Mouse (Mus musculus) erythroblast, embryonic 14.5 days (primary cell): ENCODE measurements around the gene Numa1. TPM values are rescaled to one million over a fixed set of nuclear protein-coding genes. Genes with fewer than 3 reads are reported as not detected.

Source experiments
- H3K27me3 ChIP-seq: 2 replicates; pipeline ENCODE4 v1.6.1; 2012; ENCODE audit warnings: inconsistent platforms; ENCODE audit not compliant: control insufficient read depth
- H3K36me3 ChIP-seq: 2 replicates; pipeline ENCODE4 v1.6.1; 2012; ENCODE audit warnings: mild to moderate bottlenecking, inconsistent platforms; ENCODE audit not compliant: control insufficient read depth
- H3K4me1 ChIP-seq: 2 replicates; pipeline ENCODE4 v1.6.1; 2012; ENCODE audit warnings: inconsistent platforms; ENCODE audit not compliant: control insufficient read depth
- H3K4me3 ChIP-seq: replicated peaks from 2 replicates; pipeline ENCODE3; 2012; ENCODE audit warnings: moderate library complexity, mild to moderate bottlenecking, inconsistent platforms
- H3K9me3 ChIP-seq: 2 replicates; pipeline ENCODE4 v1.6.1; 2012; ENCODE audit warnings: low read length, inconsistent platforms, mixed read lengths; ENCODE audit not compliant: control insufficient read depth
- GATA1 ChIP-seq: IDR thresholded peaks from 2 replicates; pipeline ENCODE4 v1.6.1; 2012; ENCODE audit warnings: low read length, inconsistent platforms, mixed read lengths
- TAL1 ChIP-seq: IDR thresholded peaks from 3 replicates; pipeline ENCODE4 v1.6.1; 2012; ENCODE audit warnings: low read length, inconsistent platforms, mixed read lengths
- polyA plus RNA-seq: library from polyadenylated mRNA; stranded (reverse); fragments of >175 nt; gene quantifications from 2 replicates; pipeline ENCODE4 v1.2.3, GENCODE M21; 2012

Gene Numa1
- polyA plus RNA-seq, 1 experiment: 19.8 TPM

DNA sequence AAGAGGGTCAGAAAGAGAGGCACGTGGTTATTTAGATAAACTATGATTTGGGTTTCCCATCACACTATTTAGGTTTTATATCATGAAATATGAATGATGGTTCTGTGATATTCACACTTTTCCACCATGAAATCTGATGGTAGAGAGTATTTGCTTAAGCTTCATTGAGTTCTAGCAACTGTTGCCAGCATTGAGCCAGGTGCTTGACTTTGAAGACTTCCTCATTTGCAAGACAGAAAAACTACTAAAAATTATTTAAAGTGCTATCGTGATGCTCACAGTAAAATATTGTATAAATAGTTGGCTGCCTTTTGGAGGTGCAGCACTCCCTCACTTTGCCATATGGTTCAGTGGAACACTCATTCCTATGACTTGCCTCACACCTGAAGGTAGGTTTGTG is 21.4 kb downstream of the Numa1 start:
- TF ChIP-seq GATA1 (no peak), TAL1 (no peak)
- peaks cover 37% of the 10 kb centered on the region for H3K4me1 ChIP-seq
- H3K9me3 ChIP-seq: no peaks in the 10 kb centered on the region

DNA sequence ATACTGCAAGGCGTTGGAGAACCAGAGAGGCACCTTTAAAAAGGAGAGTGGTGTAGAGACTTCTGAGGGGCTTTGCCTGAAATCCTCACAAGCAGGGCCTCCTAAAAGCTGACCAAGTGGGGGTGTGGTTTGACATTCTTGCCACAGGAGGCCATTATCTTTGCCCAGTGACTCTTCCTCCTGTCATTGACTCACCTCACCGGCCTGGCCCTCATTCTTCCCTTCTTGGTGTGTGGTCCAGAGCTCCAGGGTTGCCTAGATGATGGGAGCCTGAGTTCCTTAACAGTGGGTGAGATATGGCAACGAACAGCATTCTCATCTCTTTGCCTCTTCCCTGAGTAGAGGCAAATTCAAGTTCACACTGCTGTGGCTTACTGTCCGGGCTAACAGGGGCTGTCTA is 22.0 kb downstream of the Numa1 start:
- Histone ChIP-seq H3K36me3 (peaks cover 35% of the 10 kb centered on the region), H3K9me3 (no peaks in the 10 kb centered on the region), H3K27me3 (no peaks in the 10 kb centered on the region), H3K4me3 (no peak overlapping the region), H3K4me1 (peaks cover 36% of the 10 kb centered on the region)
- no peak for TF ChIP-seq GATA1
- TF ChIP-seq TAL1: no peak

More for the DNA sequence above, 21.4 kb downstream of the Numa1 start:
- H3K27me3 ChIP-seq: no peaks in the 10 kb centered on the region
- no peak overlapping the region for H3K4me3 ChIP-seq
- peaks cover 35% of the 10 kb centered on the region for H3K36me3 ChIP-seq

DNA sequence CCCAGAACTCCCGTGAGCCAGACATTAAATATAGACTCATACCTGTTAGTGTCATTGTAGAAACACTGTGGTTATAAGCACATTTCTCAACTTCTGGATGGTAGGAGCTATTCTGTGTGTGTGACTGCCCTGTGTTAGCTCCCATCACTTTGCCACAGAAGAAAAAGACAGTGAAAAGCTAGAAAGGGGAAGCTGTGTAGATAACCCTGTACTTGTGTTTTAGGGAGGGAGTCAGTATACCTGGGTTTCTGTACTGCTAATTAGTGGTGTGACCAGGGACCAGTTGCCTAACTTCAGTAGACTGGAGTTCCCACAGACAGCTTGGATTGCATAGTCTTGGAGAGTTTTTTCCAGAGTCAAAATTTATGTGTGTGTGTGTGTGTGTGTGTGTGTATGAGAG is 22.6 kb downstream of the Numa1 start:
- H3K36me3 ChIP-seq: peaks cover 35% of the 10 kb centered on the region
- H3K9me3 ChIP-seq: no peaks in the 10 kb centered on the region
- H3K27me3 ChIP-seq: no peaks in the 10 kb centered on the region
- H3K4me3 ChIP-seq: no peak overlapping the region
- H3K4me1 ChIP-seq: peaks cover 36% of the 10 kb centered on the region
- TF ChIP-seq TAL1 (no peak), GATA1 (no peak)

DNA sequence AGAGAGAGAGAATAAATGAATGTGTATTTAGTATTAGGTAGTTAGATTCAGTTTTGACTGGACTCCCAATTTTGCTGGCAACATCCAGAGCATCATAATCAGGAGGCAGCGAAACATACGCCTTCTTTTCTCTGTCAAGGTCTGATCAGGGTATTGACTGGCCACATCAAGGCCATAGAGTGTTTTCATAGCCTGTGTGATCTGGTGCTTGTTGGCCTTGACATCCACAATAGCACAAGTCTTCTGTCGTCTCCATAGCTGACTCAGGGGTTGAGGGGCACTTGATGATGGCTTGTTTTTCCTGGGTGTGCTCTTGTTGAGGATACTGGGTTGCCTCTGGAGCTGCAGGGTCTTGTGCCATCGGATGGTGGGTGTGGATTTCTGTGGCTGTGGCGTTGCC is 23.0 kb downstream of the Numa1 start:
- peaks cover 34% of the 10 kb centered on the region for H3K36me3 ChIP-seq
- H3K27me3 ChIP-seq: no peaks in the 10 kb centered on the region
- H3K9me3 ChIP-seq: no peaks in the 10 kb centered on the region
- TF ChIP-seq GATA1 (no peak), TAL1 (no peak)
- no peak overlapping the region for H3K4me3 ChIP-seq
- H3K4me1 ChIP-seq: peaks cover 32% of the 10 kb centered on the region

DNA sequence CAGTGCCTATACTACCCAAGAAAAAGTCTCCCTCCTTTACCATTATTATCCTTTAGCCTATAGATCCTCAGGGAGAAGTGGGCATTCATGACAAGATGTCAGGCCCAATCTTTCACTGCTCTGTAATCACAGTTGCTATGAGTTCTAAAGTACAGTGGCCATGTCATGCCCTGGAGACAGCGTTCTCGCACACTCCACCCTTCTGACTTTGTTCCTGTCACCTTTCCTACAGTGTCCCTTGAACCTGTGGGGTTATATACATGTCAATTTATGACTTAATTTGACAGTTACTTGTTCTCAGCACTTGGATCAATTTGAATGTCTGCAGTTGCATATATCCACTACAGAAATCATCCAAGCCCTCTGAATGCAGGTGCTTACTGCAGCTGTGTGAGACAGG is 28.9 kb downstream of the Numa1 start:
- Histone ChIP-seq H3K4me1 (peaks cover 46% of the 10 kb centered on the region), H3K36me3 (peaks cover 9% of the 10 kb centered on the region), H3K9me3 (no peaks in the 10 kb centered on the region), H3K27me3 (no peaks in the 10 kb centered on the region), H3K4me3 (no peak overlapping the region)
- TF ChIP-seq TAL1: no peak
- no peak for TF ChIP-seq GATA1

DNA sequence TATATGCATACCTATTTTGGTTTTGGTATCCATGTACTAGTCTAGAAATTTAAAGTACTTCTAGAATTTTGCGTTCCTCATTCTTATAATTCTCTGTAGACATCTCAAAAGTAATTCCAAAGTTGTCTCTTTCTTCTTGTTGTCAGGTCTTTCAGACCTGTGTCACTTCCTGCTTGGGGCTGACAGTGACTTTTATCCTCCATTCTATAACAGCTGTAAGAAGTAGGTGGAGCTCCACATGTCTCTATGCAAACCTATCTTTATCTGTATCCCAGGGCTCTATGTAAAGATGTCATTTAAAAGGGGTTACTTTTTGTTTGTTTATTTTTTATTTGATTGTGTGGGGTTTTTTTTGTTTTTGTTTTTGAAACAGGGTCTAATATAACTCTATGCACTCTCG is 29.7 kb downstream of the Numa1 start:
- no peaks in the 10 kb centered on the region for H3K27me3 ChIP-seq
- no peak overlapping the region for H3K4me3 ChIP-seq
- no peaks in the 10 kb centered on the region for H3K9me3 ChIP-seq
- H3K4me1 ChIP-seq: peaks cover 52% of the 10 kb centered on the region
- H3K36me3 ChIP-seq: peaks cover 9% of the 10 kb centered on the region
- TF ChIP-seq TAL1 (no peak), GATA1 (no peak)

DNA sequence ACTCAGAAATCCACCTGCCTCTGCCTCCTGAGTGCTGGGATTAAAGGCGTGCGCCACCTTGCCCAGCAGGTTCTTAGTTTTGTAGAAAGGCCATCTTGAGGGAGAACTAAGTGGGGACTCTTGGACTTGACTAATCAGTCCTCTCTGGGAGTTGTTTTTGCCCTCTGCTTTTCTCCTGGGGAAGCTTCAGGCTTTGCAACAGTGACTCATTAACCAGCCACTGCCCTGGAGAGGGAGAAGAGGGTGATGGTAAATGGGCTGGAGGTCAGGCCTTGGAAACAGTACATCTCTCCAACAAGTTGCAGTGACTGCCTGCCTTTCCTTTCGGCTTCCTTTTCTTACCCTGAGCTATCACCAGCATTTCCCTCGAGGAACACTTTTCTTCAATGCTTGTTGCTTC is 30.6 kb downstream of the Numa1 start:
- Histone ChIP-seq H3K9me3 (no peaks in the 10 kb centered on the region), H3K4me1 (peaks cover 60% of the 10 kb centered on the region), H3K36me3 (peaks cover 9% of the 10 kb centered on the region), H3K4me3 (no peak overlapping the region), H3K27me3 (no peaks in the 10 kb centered on the region)
- TF ChIP-seq TAL1: no peak
- TF ChIP-seq GATA1: no peak

DNA sequence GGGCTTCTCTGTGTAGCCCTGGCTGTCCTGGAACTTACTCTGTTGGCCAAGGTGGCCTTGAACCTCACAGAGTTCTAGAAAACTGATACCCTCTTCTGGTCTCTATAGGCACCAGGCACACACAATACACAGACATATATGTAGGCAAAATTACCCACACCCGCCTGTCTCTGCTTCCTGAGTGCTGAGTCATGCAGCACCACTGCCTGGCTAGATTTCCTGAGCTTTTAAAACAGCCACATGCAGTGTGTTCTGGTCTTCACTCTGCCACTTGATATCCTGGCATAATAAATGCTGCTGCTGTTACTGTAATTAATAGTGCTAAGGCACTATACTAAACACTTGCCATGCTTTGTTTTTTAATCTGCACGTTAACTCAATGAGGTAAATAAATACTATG is 31.7 kb downstream of the Numa1 start:
- Histone ChIP-seq H3K4me3 (no peak overlapping the region), H3K4me1 (peaks cover 67% of the 10 kb centered on the region), H3K36me3 (peaks cover 6% of the 10 kb centered on the region)

DNA sequence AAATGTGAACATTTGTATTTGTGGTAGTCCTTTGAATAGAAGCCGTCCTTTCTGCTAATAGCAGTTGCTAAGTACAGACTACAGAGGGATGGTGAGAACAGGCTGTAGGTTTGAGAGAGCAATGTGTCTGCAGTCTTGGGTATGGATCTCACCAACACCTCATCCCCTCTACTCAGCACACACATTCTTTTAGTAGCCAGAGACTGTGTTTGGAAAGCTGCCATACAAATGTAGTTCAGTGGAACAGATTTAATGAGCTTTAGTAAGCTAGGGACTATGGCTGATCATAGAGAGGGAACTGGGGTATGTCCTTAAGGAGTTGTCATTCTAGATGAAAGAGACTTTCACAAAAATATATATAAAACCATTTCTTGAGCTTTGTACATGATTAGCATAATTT is 33.3 kb downstream of the Numa1 start:
- no peaks in the 10 kb centered on the region for H3K9me3 ChIP-seq
- peaks cover 6% of the 10 kb centered on the region for H3K36me3 ChIP-seq
- TF ChIP-seq TAL1 (no peak), GATA1 (no peak)
- H3K4me1 ChIP-seq: peaks cover 77% of the 10 kb centered on the region
- no peak overlapping the region for H3K4me3 ChIP-seq
- no peaks in the 10 kb centered on the region for H3K27me3 ChIP-seq

More for the DNA sequence above, 31.7 kb downstream of the Numa1 start:
- Histone ChIP-seq H3K27me3 (no peaks in the 10 kb centered on the region), H3K9me3 (no peaks in the 10 kb centered on the region)
- TF ChIP-seq GATA1 (no peak), TAL1 (no peak)

DNA sequence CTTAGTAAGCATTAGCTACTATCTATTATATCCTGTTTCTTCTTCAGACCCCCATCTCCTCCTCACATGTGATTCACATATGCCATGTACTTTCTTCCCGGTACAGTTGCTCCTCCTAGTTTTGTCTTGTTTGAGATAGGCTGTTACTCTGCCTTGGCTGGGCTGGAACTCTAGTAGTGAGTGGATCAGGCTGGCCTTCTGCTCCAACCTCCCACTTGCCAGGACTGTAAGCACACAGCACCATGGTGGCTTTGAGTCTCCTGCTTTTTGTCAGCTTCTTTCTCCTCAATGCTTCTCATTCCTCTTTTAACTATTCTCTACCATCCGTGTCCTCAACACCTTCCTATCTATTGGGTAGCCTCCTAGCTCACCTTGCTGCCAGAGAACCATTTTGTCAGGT is 34.8 kb downstream of the Numa1 start:
- no peaks in the 10 kb centered on the region for H3K27me3 ChIP-seq
- H3K4me1 ChIP-seq: peaks cover 78% of the 10 kb centered on the region
- H3K9me3 ChIP-seq: no peaks in the 10 kb centered on the region
- TF ChIP-seq TAL1 (no peak), GATA1 (no peak)
- H3K4me3 ChIP-seq: no peak overlapping the region
- H3K36me3 ChIP-seq: peaks cover 15% of the 10 kb centered on the region
